ENCODE assay signal across 8 mouse cellular contexts in the genomic region with DNA sequence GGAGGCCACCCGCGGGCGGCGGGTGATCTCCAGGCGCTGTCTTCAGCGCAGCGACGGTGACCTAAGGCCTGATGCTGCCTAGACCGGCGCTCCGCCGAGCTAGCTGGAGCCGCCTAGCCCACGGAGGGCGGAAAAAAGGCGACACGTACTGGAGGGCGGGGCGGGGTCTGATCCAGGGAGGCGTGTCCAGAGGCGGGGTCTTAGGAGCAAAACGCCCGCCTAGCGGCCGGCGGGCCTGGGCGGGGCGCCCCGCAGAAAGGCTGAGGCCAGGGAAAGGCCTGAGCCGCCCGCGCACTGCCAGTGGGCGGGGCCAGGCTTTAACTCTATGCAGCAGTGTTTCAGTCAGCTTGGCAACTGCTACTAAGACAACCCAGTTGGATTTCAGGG. TPM values are rescaled to one million over a fixed set of nuclear protein-coding genes. Genes with fewer than 3 reads are reported as not detected.
DNase-seq lines count a peak whose midpoint lies in the region; ATAC-seq and TF ChIP-seq lines count a peak whose summit lies in the region.

A gene (minus strand): TSS at position 140 of the 387 bp plus-strand sequence.

- H3K4me3 ChIP-seq in hindbrain, postnatal 0 days (ENCODE audit: low read length) = peak within 1 kb of the TSS; percentile 92

- under 1% methylated on average over 28 of the region's 33 CpGs for WGBS in hindbrain, postnatal 0 days

- peak; percentile 95 to 98 for DNase-seq in adrenal gland, adult (ENCODE audit: inconsistent age in 2 of 2, low spot score in 1 of 2)
- peak; percentile 89 for DNase-seq in embryo, embryonic 10 days (ENCODE audit: low spot score)
- peak; percentile 82 to 90 for DNase-seq in gastrocnemius, adult 8-10 months (ENCODE audit: low spot score in 2 of 2)
- DNase-seq in hindbrain, postnatal 0 days (ENCODE audit: low spot score) = peak; percentile 96
- DNase-seq in left cerebral cortex, adult 18-20 months (ENCODE audit: low spot score in 2 of 2) = peak; percentile 83 to 91
- peak; percentile 95 for DNase-seq in lung, postnatal 4 days
- DNase-seq in retina, postnatal 1 day = peak; percentile 96
- DNase-seq in thymus, postnatal 4 days = peak; percentile 95

- TF ChIP-seq CTCF in hindbrain, postnatal 0 days (IDR thresholded peaks at IDR 0.05; ENCODE audit: low read depth) = peak; percentile 36; the same call in 1 of the 2 replicates

- H3K27ac ChIP-seq in hindbrain, postnatal 0 days = peak within 1 kb of the TSS; percentile 95

- H3K27me3 ChIP-seq in hindbrain, postnatal 0 days (ENCODE audit: insufficient read depth, low read length) = no peaks in the 10 kb centered on the region

- no peaks in the 10 kb centered on the region for H3K4me1 ChIP-seq in hindbrain, postnatal 0 days (ENCODE audit: insufficient read depth, low read length)

- H3K9ac ChIP-seq in hindbrain, postnatal 0 days (replicated peaks; ENCODE audit: low read length) = peak within 1 kb of the TSS; percentile 81

- H3K4me2 ChIP-seq in hindbrain, postnatal 0 days (ENCODE audit: low read depth, low read length) = peak within 1 kb of the TSS; percentile 75

- peak; percentile 98 for ATAC-seq in hindbrain, postnatal 0 days

- no peaks in the 10 kb centered on the region for H3K9me3 ChIP-seq in hindbrain, postnatal 0 days (ENCODE audit: low read length)

- no peaks in the 10 kb centered on the region for H3K36me3 ChIP-seq in hindbrain, postnatal 0 days (ENCODE audit: insufficient read depth, low read length)

RNA-seq across cellular contexts. Expression of the gene that starts here (rescaled TPM):
- 1 to 10 TPM; 1.4 to 2.1 (median 1.8) TPM for total RNA-seq in gastrocnemius, adult 8-10 months (2022)
- 15.8 and 15.9 TPM in 2 replicates for total RNA-seq in hindbrain, postnatal 0 days (2014; rRNA removed)
- polyA plus RNA-seq in hindbrain, postnatal 0 days (2015; fragmentation: Nextera tagmentation; extraction: Ambion mirVana) = 7.3 and 8.1 TPM in 2 replicates
- 10 to 100 TPM; 22.9 to 23.3 TPM for total RNA-seq in left cerebral cortex, adult 18-20 months (2021)

Comparison
In these comparisons a context has a peak if more than half of its experiments do, and no peak if none do; other contexts are left out.
1. Peak in every context shown above with its lines: DNase-seq, ATAC-seq, H3K4me3 ChIP-seq and H3K27ac ChIP-seq.